Mouse (Mus musculus) embryonic fibroblast, embryonic 13.5 days (primary cell): ENCODE results near the gene Rbm20. TPM values are rescaled to one million over a fixed set of nuclear protein-coding genes. Genes with fewer than 3 reads are reported as not detected.
"Not testable (repeated sequence)": the region's sequence is repeated elsewhere in the genome, so short reads cannot be mapped to it uniquely, and the experiment has no call there.

Source experiments
- H3K27ac ChIP-seq: 2 replicates; pipeline ENCODE4 v1.5.1; 2012; ENCODE audit warnings: low read length, control low read depth, inconsistent platforms; ENCODE audit not compliant: insufficient read depth
- H3K4me1 ChIP-seq: 2 replicates; pipeline ENCODE4 v1.6.1; 2011; ENCODE audit warnings: low read length; ENCODE audit not compliant: control insufficient read depth, insufficient read depth
- H3K4me3 ChIP-seq: 2 replicates; pipeline ENCODE4 v1.5.1; 2011; ENCODE audit warnings: mild to moderate bottlenecking, control low read depth, low read length; ENCODE audit not compliant: insufficient read depth
- CTCF ChIP-seq: IDR thresholded peaks from 2 replicates; pipeline ENCODE4 v1.5.1; 2011; ENCODE audit warnings: mild to moderate bottlenecking, control low read depth, low read length, moderate library complexity, borderline replicate concordance; ENCODE audit not compliant: insufficient read depth
- POLR2A ChIP-seq: IDR thresholded peaks from 2 replicates; pipeline ENCODE4 v1.6.1; 2011; ENCODE audit warnings: low read depth, mild to moderate bottlenecking, control low read depth, low read length, moderate library complexity
- polyA plus RNA-seq: library from polyadenylated mRNA; stranded (reverse); fragments of >200 nt; gene quantifications from 2 replicates; pipeline ENCODE4 v1.2.4, GENCODE M21; 2011; ENCODE audit warnings: low read depth; ENCODE audit not compliant: missing spikeins, insufficient read length

Gene Rbm20
- polyA plus RNA-seq, 1 experiment, result 2.4 TPM

DNA sequence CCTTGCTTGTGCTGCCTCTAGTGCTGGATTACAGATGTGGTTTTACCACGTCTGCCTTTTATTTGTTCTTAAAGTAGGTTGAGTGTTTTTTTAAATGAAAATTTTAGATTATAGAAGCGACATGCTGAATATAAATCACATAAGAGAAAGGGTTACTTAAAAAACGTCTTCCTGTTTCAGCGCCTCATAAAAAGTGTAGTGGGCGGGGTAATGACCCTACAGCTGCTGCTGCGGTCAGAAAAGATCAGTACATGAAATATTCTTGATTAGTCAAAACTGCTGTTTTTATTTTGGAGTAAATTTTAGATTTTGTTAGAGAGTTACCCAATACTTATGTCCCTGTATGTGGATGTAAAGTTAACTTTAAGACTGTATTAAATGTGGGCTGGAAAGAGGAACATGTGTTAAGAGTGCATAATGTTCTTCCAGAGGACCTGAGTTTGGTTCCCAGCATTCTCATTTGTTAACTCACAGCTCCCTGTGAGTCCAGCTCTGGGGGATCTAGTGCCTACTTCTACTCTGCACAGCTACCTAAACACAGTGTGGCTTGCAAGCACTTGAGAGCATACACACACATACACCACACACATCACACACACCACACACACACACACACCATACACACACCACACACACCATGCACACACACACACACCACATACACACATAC, 229.1 kb downstream of the Rbm20 start:
- TF ChIP-seq CTCF (no peak), POLR2A (no peak)
- Histone ChIP-seq H3K4me1 (peaks cover 4% of the 10 kb centered on the region), H3K4me3 (no peak overlapping the region), H3K27ac (no peak overlapping the region)

GRCm38 (mm10) chr19:53906703-53907070, 229.6 kb downstream of the Rbm20 start:
- 0 out of 2 replicates have a peak, but pooled peaks have one; percentile 23 for TF ChIP-seq POLR2A
- 0 out of 2 replicates have a peak, but pooled peaks have one; percentile 12 for TF ChIP-seq CTCF
- not testable (repeated sequence) for H3K4me1 ChIP-seq, H3K27ac ChIP-seq, H3K4me3 ChIP-seq

DNA sequence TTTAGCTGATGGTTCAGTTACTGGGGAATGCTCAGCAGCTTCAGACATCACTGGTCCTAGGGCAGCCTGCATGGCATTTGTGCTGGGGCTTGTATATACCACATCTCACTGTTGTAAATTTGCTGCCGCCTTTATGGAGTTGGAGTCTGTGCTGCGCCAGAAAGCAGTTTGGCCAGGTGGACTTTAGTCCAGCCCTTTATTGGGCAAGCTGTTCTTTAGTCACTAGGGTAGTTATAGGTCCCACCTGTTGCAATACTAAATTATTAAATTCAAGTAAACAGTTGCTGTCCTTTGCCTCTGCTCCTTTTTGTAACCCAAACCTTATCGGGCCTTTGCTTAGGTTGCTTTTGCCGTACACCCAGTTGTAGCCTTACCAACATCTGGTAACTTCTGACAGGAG, 237.8 kb downstream of the Rbm20 start:
- H3K4me3 ChIP-seq, result no peak overlapping the region
- no peak for TF ChIP-seq CTCF
- TF ChIP-seq POLR2A, result no peak
- H3K27ac ChIP-seq, result no peak overlapping the region
- no peaks in the 10 kb centered on the region for H3K4me1 ChIP-seq

Other genes with a start within 250 kb of the Rbm20 start
- gene Dusp5, start 148.2 kb upstream of the Rbm20 start, polyA plus RNA-seq, result 19.5 and 40.5 TPM in 2 replicates
- 153 and 193 TPM in 2 replicates for gene Nutf2-ps1, start 88.2 kb upstream of the Rbm20 start, polyA plus RNA-seq
- 54.2 and 67.8 TPM in 2 replicates for gene Smc3, start 76.9 kb upstream of the Rbm20 start, polyA plus RNA-seq
- 40.4 and 41.4 TPM in 2 replicates for gene Pdcd4, start 214.9 kb downstream of the Rbm20 start, polyA plus RNA-seq